Mouse (Mus musculus): ENCODE data around the gene Padi2.

The Padi2 gene

DNA sequence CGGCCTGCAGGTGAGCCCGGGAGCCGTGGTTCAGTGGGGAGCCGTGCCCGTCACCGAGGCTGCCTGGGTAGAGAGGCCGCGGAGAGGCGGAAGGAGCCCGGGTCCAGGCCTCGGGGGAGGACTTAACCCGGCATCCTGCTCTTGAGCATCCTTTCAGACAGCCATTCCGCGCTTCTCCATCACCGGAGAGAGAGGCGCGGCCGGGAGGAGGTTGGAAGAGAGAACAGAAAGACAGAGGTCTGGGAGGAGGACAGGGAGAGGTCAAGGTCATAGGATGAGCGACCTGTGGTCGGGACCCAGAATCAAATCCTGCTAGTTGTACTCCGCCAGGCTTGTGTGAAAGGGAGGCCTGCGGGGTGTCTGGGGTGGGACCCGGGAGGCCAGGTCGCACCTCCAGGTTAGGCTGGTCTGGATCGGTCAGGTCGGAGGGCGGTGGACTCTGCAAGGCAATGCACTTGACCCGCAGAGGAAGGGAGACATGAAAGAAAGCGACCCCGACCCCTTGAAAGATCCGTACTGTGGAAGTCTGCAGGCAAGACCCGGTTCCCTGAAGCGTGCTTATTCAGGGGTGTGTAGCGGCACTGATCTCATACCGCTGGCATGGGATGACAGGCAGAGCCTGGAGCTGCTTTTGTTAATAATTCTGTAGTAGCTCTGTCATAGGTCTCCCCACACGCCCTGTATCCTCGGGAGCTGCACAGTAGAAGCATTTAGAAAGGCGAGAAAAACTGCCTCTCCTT, 55.5 kb downstream of the Padi2 start:
- no peak for DNase-seq

DNA sequence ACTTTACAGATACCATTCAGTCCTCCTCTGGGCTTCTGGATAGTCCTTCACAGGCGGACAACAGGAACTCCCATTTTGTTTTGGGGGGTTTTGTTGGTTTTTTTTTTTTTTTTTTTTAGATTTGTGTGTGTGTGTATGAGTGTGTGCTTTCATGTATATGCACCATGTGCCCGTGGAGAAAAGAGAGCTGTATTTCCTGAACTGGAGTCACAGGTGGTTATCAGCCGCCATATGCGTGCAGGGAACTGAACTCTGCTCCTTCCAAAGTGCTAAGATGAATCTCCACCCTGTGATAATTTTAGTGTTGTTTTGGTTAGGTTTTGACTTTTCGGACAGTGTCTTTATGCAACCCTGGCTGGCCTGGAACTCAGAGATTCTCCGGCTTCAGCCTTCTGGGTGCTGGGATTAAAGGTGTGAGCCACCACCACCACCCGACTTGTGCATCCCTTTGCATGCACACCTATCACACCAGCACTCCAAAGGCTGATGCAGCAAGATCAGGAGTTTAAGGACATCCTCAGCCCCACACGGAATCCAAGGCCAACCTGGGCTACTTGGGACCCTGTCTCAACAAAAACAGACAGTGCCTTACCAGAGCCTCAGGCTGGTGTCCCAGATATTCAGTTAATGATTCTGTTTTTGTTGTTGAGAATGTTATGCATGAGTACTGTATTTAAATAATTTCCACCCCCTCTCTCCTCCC, 56.2 kb downstream of the Padi2 start:
- DNase-seq: no peak

DNA sequence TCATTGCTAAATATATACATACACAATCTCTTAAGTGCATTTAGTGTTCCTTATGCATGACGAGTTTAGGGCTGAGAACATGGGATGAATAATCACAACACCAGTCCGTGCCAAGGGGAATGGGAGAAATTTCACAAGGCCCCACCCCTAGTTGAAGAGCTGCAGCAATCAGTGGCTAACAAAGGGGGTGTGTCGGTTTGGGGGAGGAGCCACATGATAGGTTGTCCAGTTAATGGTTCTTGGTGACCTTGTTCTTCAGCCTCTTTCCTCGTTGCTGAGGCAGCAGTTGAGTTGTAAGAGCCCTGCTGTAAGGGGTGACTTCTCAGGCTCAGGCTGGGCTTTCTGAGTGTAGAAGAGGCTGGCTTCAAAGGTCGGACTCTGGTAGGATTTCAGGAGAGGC, 56.8 kb downstream of the Padi2 start:
- DNase-seq: no peak

DNA sequence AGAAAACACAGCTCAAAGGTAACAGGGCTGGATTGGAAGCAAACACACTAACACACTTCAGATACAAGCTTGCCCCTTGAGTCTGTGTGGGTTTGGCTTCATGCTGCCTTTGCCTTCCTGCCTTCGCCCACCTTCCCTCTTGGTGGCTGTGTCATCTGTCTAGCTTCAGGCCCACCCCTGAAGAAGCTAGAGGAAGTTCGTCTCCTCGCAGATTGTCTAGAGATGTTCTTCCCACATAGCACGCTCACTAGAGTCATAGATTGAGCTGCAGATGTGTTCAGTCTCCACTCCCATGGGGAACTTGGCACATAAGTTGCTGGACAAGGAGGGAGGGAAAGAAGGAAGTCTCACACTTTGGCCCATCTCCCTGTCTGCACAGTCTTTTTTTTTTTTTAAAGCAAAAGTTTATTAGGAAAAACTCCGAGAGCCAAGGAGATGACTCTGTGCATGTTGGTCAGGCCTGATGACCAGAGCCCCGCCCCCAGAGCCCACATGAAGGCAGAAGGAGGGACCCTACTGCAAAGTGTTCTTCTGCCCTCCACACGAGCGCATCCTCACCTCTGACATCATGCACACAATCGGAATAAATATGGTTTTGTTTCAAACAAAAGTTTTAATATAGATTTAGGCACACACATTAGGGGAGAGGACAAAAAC, 57.9 kb downstream of the Padi2 start:
- no peak for DNase-seq

DNA sequence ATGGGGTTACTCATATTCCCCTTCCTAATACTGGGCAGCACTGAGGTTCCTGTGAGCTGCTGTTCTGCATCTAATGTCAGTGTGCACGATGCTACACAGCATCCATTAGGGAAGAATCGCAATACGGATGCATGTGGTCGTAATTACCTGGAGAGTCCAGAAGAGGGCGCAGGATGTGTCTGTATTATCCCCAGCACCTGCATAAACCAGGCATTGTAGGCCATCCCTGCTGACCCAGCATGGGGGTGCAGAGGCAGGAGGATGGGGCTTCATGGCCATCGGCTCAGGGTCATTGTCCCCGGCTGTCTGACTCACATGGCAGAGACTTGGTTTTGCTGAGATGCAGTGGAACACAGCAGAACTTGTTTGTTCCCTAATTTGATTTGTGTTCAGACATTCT, 58.5 kb downstream of the Padi2 start:
- peak; percentile 66 for DNase-seq

DNA sequence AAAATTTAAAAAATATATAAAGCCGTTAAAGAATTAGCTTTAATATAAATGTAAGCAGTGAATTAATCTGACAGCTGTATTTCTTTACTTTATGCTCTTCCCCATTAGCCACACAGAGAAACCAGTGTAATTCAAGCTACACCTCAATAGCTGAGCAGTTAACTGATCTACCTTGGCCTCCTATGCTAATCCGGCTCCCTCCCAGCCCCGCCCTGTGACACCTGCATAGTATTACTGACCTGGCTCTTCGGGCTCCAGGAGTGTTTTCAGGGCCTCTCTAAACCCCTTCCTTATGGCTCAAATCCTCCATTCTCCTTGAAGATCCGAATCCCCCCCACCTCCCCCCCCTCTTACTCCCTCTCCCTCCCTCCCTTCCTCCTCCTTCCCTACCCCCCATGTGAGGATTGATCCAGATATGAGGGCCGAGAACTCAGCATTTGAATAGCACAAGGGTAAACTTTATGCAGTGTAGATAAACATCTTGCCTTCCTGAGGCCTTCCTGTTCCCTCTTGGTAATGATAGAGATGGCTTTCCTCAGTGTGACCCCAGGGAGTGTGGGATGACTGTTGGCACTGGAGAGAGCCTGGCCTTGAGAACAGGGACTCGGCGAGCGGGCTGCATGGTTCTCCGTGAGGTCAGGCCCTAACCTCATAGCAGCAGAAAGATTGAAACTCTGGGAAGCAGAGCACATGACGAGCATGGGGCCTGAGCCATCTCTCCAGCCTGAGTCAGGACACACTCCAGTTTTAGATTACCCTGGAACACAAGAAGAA, 61.4 kb downstream of the Padi2 start:
- no peak for DNase-seq

DNA sequence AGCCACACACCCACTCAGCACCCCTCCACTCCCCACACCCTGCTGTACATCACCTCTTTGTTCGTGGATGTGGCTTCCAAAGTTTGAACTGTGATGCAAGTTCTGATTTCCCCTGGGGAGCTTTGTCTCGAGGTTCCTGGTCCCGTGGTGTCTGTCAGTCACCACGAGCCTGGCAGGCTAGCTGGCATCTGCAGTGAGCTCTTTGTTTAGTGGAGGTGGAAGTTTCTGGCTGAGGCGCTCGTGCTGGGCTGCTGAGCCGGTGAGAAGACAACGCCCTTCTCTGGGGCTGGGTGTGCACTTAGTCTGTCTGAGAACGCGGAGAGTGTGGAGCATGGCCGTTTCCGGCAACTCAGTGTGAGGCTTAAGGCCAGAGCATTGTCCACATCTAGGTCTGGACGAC, 65.5 kb downstream of the Padi2 start:
- no peak for DNase-seq

DNA sequence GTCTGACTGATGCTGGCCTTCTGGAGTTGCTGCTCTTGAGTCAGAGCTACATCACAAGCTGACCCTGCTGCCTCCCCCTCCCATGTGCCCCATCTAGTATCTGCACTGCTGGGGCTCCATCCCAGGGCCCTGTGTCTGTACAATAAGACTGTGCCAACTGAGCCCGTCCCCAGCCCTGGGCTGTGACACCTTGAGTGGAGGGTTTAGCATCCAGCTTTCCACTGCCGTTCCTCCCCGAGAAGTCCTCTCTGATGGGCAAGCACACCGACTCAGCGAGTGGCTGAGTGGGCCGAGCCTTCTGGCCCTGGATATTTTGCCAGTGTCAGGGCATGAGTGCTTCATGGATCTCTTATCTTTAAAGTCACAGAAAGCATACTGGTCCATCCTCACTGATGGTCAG, 68.3 kb downstream of the Padi2 start:
- DNase-seq: no peak

DNA sequence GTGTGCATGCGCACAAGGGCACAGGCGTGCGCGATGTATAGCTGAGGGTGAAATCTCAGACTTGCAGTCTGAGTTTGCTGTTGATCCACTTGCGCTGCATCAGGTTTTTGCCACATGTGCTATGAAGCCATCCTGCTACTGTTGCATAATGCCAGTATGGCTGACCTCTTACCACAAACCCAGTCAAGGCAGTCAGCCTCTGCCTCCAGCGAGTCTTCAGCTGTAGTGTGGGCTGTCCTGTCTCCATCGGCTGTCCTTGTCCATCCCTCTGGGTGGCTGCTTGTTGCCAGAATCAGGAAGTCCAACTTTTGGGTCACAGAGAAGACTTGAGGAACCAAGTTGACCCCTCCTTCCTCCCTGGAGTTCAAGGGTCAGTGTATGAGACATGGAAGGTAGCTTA, 69.2 kb downstream of the Padi2 start:
- no peak for DNase-seq

DNA sequence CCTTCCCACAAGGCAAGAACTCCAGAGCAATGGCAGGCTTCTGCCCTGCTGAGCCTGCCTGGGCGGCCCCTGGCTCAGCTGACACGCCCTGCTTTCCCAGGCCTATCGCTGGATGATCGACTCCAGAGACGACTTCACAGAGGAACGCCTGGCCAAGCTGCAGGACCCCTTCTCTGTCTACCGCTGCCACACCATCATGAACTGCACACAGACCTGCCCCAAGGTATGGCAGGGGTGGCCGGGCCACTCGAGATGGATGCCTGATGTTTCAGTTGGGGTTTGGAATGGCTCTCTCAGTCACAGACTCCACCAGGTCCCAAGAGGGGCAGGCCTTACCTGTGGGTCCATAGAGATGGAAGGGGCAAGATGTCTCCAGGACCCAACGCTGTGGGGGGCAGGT, 71.1 kb downstream of the Padi2 start:
- no peak for DNase-seq

DNA sequence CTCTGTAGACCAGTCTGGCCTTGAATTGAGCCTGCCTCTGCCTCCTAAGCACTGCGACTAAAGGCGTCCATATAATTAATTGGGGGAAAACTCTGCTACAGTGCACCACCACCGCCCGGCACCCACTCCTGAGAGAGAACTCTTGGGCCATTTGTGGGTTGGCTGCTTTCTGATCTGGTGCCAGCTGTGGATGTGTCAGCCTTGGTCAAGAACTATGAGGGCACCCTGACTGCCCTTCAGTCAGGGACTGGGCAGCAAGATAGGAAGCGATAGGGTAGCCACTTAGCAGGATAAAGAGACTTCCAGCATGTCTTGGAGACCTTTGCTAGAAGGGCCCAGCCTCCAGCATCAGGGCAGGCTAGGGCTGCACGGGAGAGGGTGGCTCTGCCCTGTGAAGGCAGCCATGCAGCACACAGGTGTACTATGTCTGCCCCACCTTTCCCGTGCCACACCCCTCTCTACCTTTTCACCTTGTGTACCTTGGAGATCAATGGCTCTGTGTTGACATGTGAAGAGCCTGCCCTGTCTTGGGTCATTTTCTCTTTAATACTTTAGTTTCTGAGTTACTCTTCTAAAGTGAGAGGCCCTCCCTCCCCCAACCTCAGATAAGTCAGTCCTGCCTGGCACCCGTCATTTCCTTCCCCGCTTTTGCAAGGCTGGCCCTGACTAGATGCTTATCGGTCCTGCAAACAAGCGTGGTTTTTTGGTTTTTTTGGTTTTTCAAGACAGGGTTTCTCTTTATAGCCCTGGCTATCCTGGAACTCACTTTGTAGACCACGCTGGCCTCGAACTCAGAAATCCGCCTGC, 71.9 kb downstream of the Padi2 start:
- no peak for DNase-seq

DNA sequence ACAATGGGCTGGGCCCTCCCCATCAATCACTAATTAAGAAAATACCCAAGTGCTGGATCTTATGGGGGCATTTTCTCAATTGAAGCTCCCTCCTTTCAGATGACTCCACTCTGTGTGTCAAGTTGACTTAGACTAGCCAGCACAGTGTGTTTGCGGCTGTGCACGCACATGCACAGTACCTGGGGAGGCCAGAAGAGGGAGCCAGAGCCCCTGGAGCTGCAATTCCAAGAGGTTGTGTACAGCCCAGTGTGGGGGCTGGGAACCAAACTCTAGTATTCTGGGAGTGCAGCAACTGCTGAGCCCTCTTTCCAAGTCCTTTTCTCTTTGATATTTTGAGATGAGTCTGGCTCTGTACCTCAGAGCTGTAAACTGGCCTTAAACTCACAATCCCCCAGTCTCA, 75.5 kb downstream of the Padi2 start:
- no peak for DNase-seq

DNA sequence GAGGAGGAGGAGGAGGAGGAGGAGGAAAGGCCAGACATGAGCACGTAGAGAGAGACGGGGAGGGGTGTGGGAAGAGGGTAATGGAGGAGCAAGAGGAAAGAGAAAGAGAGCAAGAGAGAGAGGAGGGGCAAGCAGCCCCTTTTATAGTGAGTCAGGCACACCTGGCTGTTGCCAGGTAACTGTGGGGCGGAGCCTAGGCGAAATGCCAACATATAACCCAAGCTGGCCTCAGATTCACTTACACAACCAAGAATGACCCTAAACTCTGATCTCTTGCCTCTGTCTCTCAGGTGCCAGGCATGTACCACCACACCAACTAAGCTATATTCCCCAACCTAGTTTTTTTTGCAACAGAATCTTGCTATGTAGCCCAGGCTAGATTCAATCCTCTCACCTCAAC, 76.7 kb downstream of the Padi2 start:
- DNase-seq: no peak

DNA sequence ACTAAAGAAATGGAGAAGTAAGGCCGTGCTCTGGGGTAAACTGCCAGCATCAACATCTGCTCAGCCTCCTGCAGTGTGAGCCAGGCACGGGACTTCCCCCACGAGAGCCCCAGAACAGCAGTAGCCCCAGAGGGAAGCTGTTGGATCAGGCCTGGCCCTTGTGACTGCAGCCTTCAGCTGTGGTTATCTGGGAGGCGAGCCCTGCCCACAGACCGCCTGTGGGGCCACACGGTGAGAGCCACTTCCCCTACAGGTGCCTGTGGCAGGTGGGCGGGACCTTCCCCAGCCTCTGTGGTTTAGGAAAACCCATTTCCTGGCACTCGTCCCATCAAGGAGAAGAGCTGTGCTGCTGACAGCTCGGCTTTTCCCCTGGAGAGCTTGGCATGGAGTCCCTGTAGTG, 77.3 kb downstream of the Padi2 start:
- no peak for DNase-seq

DNA sequence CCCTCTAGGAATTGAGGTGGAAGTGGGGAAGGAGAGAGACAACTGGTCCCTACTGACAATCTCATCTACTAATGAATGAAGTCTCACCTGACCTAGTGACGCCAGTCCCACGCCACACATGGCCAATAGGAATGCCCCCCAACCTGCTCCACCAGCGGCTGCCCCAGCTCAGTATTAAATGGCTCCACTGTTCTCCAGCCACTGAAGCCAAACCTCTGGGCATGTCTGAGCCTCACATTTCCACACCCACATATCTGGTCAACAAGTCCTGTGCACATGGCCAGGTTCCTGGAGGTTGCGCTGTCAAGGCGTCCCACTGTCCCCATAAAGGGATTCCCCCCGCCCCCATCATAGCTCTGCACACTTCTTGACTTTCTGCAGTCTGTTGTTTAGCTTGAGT, 78.4 kb downstream of the Padi2 start:
- no peak for DNase-seq

DNA sequence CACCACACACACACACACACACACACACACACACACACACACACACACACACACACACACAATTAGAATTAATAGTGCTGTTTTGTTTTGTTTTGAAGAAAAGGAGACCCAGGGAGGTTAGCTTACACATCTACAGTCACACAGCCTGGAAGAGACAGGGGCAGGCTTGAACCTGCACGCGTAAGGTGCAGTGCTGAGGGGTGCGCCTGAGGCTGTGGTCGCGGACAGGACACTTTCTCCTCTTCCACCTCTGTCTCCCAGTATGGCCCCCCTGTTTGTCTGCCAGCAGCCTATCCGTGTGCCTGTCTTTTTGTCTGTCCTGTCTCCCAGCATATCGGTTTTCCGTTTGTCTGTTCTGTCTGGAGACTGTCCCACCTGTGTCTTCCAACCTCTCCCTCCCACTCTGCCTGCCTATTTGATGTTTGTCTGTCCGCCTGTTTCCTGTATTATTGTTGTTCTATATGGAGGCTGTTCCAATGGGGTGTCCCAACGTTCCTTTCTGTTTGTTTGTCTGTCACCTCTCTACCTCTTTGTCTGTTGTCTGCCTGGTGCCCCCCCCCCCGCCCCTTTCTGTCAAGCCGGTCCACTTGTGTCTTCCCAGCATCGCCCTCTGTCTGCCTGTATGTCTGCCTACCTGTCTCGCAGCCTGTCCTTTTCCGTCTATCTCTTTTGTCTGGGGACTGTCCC, 80.0 kb downstream of the Padi2 start:
- no peak for DNase-seq

DNA sequence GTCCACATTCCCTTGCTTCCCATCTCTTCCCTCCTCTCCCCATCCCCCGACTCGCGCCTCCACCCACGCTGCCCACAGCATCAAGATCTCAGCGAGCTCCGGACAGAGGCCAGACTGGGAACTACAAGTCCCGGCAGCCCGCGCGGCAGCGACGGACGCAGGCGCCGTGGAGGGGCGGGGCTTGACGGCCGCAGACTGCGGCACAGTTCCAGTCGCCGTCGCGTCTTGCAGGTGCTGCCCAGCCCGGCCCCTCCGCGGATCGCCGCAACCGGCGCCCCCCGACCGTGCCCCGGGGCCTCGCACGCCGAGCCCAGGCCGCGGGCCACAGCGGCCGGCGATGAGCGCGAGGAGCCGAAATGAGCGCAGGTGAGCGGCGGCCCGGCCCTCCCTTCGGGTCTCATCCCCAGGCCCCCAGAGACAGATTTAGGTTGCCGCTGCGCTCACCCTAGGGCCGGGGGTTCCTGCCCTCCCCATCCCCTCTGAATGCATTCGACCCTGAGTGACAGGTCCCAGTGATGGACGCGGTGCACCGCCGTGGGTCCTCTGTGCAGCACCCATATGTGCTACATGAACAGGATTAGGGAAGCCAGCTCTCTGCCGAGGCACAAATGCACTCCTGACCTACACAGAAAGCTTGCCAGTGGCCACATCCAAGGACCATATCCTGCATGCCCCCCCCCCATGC, 80.7 kb downstream of the Padi2 start, which contains the start of gene Atp13a2:
Gene Atp13a2 (plus strand): TSS at position 163 of the 685 bp plus-strand sequence.
- DNase-seq: peak; percentile 92

DNA sequence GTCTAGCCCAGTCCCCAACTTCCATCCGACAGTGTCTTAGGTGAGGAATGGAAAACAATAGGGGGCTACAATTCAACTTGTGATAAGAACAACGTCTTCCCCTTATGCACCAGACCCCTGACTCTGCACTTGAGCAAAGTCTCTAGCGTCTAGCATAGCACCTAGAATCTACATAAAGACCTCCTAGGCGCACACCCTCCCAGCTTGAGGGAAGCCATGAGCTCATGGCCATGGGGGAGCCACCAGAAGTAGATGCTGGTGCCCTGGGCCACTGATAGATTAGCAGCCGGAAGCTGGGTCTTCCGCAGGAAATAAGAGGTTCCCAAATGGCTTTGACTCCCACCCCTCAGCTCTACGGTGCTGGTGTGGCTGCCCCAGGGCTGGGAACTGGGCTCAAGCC, 81.3 kb downstream of the Padi2 start:
- no peak for DNase-seq

DNA sequence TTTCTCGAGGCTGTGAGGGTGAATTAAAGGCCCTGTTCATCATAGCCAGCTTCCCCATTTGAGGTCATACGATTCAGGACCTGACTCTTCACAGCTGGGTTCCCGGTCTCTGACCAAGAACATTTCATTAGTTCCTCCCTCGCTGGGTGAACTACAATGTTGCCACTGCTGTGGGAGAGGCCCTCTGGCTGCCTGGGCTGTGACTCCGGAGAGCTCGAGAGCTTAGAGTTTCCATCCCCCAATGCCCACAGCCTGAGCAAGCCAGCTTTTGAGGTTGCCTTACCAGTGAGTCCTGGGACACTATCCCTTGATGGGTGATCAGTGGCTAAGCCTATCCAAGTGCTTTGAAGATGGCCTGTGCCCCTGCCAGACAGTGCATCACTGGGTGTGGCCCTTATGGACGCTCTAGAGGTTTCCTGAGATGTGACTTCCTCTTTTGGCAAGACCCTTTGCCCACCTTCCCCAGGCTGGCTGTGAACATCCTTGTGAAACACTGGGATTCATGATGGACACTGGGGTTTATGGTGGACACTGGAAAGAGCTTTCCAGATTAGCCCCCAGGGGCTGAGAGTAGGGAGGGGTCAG, 82.7 kb downstream of the Padi2 start:
- DNase-seq: no peak

DNA sequence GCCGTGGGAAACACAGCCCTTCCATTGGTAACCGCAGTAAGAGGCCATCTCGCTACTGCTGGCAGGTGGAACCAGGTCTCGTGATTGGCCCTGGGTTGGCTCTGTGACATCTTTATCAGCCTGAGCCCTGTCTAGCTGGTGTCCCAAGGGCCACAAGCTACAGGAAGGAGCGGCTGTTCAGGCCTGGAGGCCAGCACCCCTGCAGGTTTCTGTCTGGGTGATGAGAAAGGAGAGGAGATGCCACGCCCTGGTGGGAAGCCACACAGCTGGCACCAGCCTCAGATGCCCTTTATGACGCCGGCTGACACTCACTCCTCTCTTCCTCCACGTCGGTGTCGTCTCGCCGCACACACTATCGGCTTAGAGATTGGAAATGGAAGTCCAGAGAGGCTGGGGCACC, 83.3 kb downstream of the Padi2 start:
- no peak for DNase-seq

DNA sequence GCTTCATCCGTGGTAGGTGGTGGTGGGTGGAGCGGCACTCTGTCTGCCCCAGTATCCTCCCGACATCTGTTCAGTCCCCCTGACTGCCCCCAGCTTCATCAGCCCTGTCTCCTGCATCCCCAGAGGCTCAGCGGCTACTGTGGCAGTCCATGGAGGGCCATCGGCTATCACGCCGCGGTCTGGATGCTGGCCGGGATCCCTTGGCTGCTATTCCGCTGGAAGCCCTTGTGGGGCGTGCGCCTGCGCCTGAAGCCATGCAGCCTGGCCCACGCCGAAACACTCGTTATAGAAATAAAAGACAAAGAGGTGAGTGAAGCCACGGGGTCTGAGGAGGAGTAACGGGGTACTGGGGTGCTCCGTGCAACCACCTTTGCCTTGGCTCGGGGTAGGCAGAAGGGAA, 86.1 kb downstream of the Padi2 start:
- no peak for DNase-seq

All from right cerebral cortex, postnatal 4 days (tissue).